Mouse (Mus musculus): ENCODE measurements around the gene Orm3.

Gene Orm3

DNA sequence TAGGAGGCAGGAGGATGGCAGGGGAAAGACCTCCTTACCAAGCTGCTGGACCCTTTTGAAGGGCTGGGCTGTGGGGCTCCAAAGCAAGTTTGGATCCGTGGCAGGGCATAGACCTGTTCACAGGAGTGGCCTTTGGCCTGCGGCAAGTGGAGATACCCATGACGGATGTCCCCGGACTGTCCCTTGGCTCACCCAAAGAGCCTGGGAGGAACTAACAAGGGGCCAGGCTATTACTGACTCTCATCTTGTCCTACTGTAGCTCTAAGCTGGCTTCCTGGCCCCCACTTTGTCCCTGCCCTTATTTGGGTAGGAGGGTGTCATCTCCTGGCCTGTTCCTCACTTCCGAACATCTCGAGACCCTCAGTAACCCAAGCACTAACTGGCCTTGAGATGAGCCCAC, 46.6 kb downstream of the Orm3 start:
- no peak for DNase-seq (ENCODE audit: low spot score)

GRCm38 (mm10) chr4:63403040-63403959, 47.3 kb downstream of the Orm3 start, which contains the start of gene Akna:
Gene Akna, minus strand, starts transcription at chr4:63403354.
- peak; percentile 75 for DNase-seq (ENCODE audit: low spot score)

- DNase-seq (ENCODE audit: low spot score) = no peak
Measured at GRCm38 (mm10) chr4:63404205-63404604, 48.2 kb downstream of the Orm3 start.

- no peak for DNase-seq (ENCODE audit: low spot score)
Measured at GRCm38 (mm10) chr4:63405051-63405450, 49.1 kb downstream of the Orm3 start.

DNA sequence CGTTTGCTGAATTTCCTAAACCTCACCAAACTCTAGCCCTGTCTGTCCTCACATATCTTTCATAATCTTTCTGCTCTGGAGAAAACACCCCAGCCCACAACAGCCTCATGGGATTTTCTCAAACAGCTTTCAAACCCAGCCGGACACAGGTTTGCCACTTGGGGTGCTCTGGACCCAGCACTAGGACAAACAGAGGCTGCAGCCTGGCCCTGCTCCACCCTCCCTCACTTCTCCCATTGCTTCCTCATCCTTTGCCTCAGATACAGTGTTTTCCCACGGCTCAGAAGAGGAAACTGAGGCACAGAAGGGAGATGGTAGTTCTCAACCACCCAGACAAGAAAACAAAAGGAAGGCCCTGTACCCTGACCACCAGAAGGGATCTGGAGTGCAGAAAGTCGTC, 49.7 kb downstream of the Orm3 start:
- DNase-seq (ENCODE audit: low spot score) = no peak

GRCm38 (mm10) chr4:63408247-63408646, 52.3 kb downstream of the Orm3 start:
- no peak for DNase-seq (ENCODE audit: low spot score)

DNA sequence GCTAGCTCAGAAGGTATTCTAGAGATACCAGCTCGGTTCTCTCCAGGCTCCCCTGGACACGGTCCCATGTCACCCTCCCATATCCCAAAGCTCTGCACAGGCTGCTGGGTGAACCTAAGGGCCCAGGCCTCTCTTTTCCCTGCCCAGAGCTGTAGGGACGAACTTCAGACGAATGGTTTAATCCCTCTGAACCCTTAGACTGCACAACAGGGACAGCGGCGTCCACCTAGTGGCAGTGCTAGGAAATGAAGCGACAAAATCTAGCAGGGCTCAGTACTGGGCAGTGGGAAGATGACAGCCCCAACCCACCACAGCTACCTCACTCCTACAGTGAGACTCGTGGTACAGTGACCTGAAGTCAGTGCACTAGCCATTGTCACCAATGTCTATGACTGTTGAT, 52.7 kb downstream of the Orm3 start:
- DNase-seq (ENCODE audit: low spot score) = no peak

All from testis, postnatal 14 days (tissue).